Mouse (Mus musculus) myocyte (in vitro differentiated cells): ENCODE data around the gene Sirt7.

ENCODE experiments used
- CEBPB ChIP-seq: IDR thresholded peaks from 2 replicates; pipeline ENCODE4 v1.6.1; 2011; ENCODE audit warnings: mild to moderate bottlenecking, moderate library complexity; ENCODE audit not compliant: poor library complexity, insufficient read depth, severe bottlenecking
- MAX ChIP-seq: IDR thresholded peaks from one replicate; pipeline ENCODE4 v1.6.1; 2011; ENCODE audit warnings: low read depth, mild to moderate bottlenecking, control low read depth
- MYOG ChIP-seq, 3 experiments: IDR thresholded peaks; one replicate each; pipeline ENCODE4 v1.6.1; 2011; ENCODE audit warnings: control low read depth in 2 of 3, low read depth in 2 of 3, mild to moderate bottlenecking in 2 of 3; ENCODE audit not compliant: insufficient read length in 2 of 3, control insufficient read depth in 1 of 3, insufficient read depth in 1 of 3
- POLR2A ChIP-seq: IDR thresholded peaks from one replicate; pipeline ENCODE4 v1.6.1; 2011; ENCODE audit warnings: low read depth, mild to moderate bottlenecking, control low read depth, moderate library complexity; ENCODE audit not compliant: insufficient read length
- POLR2AphosphoS2 ChIP-seq: IDR thresholded peaks from one replicate; pipeline ENCODE4 v1.6.1; 2011; ENCODE audit warnings: low read depth, control low read depth; ENCODE audit not compliant: insufficient read length
- TCF12 ChIP-seq: IDR thresholded peaks from one replicate; pipeline ENCODE4 v1.6.1; 2011; ENCODE audit warnings: mild to moderate bottlenecking, control low read depth; ENCODE audit not compliant: poor library complexity, insufficient read depth, severe bottlenecking

DNA sequence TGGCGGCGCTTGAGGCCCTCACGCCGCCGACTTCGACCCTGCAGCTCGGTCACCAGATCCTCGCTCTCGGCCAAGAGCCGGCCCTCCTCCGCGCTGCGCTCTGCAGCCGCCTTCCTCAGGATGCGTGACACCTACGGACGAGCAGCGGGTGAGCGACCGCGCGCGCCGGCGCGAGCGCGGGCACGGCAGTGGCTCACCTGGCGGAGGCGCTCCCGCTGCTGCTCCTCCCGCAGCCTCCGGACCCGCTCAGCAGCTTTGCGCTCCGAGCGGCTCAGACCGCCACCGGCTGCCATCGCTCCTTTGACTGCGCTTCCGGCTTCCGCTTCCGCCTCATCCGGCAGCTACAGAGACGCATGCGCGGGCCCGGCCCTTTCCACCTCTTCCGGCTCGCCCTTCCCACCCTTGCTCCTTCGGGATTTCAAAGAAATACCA lies 344 bp downstream of the Sirt7 start:
- TF ChIP-seq POLR2A: peak; percentile 69
- no peak for TF ChIP-seq MYOG (IDR thresholded peaks at IDR 0.05; ENCODE audit: control insufficient read depth in 1 of 3, insufficient read depth in 1 of 3, insufficient read length in 2 of 3, low read depth in 2 of 3)
- peak; percentile 95 for TF ChIP-seq POLR2AphosphoS2
- no peak for TF ChIP-seq TCF12
- no peak for TF ChIP-seq MAX
- TF ChIP-seq CEBPB: no peak
